Mouse (Mus musculus) urinary bladder, postnatal 36 days (tissue): Measurements from ENCODE around the gene Atf1.
"Not testable (repeated sequence)": the region's sequence is repeated elsewhere in the genome, so short reads cannot be mapped to it uniquely, and the experiment has no call there.

Experiments used
- DNase-seq, 2 experiments: peaks; one replicate each; pipeline ENCODE4 v3.0.0; 2022; ENCODE audit warnings: low spot score in 2 of 2, mixed read lengths in 1 of 2

The Atf1 gene

GRCm38 (mm10) chr15:100304019-100304991 lies 76.7 kb downstream of the Atf1 start, which contains the start of gene Mettl7a1:
Mettl7a1 (plus strand) TSS chr15:100304140.
- peak; percentile 66 to 85 for DNase-seq

GRCm38 (mm10) chr15:100306201-100306600 lies 78.6 kb downstream of the Atf1 start:
- DNase-seq = no peak

DNA sequence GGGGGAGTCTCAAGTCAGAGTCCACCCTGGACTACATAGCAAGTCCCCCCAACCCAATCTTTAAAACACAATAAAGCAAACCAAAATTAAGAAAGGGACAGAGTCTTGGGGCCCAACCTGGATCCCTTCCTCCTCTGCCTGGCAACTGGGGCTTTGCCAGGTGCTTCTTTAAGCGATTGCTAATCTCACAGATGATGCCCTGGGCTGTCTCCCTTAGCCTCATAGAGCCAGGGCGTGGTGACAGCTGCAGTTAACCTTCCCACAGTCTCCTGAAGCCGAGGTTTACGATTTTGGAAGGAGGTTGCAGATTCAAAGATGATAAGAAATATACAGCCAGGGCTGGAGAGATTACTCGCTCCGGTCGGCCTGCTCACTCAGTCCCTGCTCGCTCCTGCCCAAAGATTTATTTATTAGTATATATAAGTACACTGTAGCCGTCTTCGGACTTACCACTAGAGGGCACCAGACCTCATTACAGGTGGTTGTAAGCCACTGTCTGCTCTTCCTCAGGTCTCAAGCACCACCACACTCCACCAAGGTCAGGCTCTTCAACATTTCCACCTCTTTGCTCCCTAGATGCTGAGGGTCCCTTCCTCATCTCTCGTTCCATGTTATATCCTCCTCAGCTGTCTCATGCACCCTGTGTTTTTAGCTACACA lies 79.9 kb downstream of the Atf1 start:
- not testable (repeated sequence) for DNase-seq
